Mouse (Mus musculus): ENCODE data around the gene Ptger4. TPM values are rescaled to one million over a fixed set of nuclear protein-coding genes. Genes with fewer than 3 reads are reported as not detected.

Ptger4 gene
- total and polyA plus RNA-seq, 2 experiments from 2014 or later = 1.3 to 2.7 TPM

DNA sequence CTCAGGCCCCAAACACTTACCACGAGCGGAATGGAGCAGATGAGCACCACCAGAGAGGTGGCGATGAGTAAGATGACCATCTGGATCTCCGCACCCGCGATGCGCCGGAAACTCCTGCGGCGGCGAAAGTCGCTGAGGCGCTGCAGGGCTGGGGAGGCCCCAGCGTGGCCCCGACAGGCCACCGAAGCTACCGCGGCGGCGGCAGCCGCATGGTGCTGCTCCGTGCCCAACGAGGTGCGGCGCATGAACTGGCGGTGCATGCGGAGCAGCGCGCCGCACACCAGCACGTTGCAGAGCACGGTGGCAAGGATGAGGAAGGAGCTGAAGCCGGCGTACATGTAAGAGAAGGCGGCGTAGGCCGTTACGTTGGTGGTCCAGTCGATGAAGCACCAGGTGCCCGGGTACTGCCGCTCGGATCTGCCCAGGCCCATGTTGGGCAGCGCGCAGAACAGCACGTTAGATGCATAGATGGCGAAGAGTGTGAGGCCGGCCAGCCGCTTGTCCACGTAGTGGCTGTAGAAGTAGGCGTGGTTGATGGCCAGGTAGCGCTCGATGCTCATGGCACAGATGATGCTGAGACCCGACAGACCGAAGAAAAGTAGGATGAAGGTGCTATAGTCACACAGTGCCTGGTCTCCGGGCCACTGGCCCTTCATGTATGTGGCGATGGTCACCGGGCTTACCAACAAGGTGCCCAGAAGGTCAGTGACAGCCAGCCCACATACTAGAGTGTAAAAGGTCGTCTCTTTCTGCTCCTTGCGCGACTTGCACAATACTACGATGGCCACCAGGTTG, 1.5 kb downstream of the Ptger4 start:
- Histone ChIP-seq H3K4me3 (ENCODE audit: low read depth, low read length) (peak overlapping the region; percentile 55), H3K27me3 (ENCODE audit: insufficient read depth, low read length) (peaks cover 32% of the 10 kb centered on the region), H3K27ac (ENCODE audit: low read depth, low read length) (no peak overlapping the region), H3K9ac (peak overlapping the region; percentile 51), H3K9me3 (ENCODE audit: low read length) (no peaks in the 10 kb centered on the region), H3K4me1 (ENCODE audit: insufficient read depth) (peaks cover 6% of the 10 kb centered on the region), H3K36me3 (ENCODE audit: insufficient read depth) (no peaks in the 10 kb centered on the region), H3K4me2 (ENCODE audit: low read depth) (peak overlapping the region; percentile 96)
- ATAC-seq (peak; percentile 50), DNase-seq (no peak)
- WGBS = 4% methylated on average over 61 of the region's 61 CpGs
- TF ChIP-seq CTCF (IDR thresholded peaks at IDR 0.05; ENCODE audit: low read depth) = no peak

DNA sequence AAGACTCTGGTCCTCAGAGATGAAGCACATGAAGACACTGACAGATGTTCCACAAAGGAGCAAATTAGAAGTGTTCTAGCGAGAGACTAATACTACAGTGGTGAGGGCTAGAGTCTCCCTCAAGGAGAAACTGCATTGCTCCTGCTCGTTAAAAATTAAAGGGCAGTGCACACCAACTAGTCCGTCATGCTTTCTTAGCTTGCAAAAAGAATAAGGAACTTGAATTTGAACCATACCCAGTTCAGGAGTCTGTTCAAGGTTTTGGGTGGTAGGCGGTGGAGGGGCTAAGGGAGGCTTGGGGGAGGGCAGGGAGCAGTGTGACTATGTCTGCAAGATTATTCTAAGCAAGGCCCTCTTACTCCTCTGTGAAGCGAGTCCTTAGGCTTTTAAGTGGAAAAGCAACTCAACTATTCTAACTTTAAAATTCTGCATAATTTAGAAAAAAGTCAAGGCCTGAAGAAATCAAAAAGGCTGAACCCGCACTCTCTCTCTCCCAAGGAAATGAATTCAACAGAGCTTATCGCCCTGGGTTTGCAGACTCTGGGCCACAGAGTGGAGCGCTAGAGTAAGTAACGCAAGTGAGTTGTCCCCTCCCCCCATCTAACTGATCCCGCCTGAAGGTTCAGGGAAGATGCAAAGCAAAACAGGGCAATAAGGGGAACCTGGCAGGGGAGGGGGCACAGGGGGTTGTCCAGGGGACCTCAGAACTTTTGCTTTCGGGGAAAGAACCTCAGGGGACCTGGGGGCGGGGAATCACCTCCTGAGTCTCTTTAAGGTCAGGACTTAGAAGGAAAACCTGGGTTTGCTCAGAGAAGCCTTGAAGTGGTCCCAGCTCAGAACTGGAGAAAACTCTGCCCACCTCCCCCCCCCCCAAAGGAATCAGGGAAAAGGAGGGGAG, 2.4 kb downstream of the Ptger4 start:
- Histone ChIP-seq H3K4me1 (ENCODE audit: insufficient read depth) (peaks cover 6% of the 10 kb centered on the region), H3K4me3 (ENCODE audit: low read depth, low read length) (peak overlapping the region; percentile 55), H3K27me3 (ENCODE audit: insufficient read depth, low read length) (peaks cover 32% of the 10 kb centered on the region), H3K9ac (peak overlapping the region; percentile 51), H3K9me3 (ENCODE audit: low read length) (no peaks in the 10 kb centered on the region), H3K27ac (ENCODE audit: low read depth, low read length) (no peak overlapping the region), H3K36me3 (ENCODE audit: insufficient read depth) (no peaks in the 10 kb centered on the region), H3K4me2 (ENCODE audit: low read depth) (peak overlapping the region; percentile 96)
- peak; percentile 57 for TF ChIP-seq CTCF (IDR thresholded peaks at IDR 0.05; ENCODE audit: low read depth)
- 22% methylated on average over 12 of the region's 12 CpGs for WGBS
- DNase-seq (peak; percentile 74), ATAC-seq (peak; percentile 49)

DNA sequence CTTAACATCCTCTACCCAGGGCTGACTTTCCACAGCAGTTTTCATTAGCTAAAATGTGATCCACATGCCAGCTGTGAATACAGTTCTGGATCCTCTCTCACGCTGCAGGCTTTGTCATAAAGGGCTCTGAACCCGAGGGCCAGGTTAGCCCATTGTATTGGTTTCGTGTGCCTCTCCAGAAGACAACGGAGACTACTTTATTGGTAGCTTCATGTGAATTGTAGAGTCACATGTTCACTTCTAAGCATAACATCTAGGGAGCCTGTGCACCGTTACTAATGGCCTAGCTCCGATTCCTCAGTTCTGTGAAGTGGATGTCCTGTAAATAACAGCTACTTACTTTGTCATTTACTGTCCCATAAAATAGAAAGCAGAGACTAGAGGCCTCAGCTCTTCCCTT, 3.6 kb downstream of the Ptger4 start:
- no peaks in the 10 kb centered on the region for H3K36me3 ChIP-seq (ENCODE audit: insufficient read depth)
- H3K9ac ChIP-seq = no peak overlapping the region
- TF ChIP-seq CTCF (IDR thresholded peaks at IDR 0.05; ENCODE audit: low read depth) = no peak
- no peaks in the 10 kb centered on the region for H3K9me3 ChIP-seq (ENCODE audit: low read length)
- no peak overlapping the region for H3K4me2 ChIP-seq (ENCODE audit: low read depth)
- DNase-seq (no peak), ATAC-seq (no peak)
- no peak overlapping the region for H3K27ac ChIP-seq (ENCODE audit: low read depth, low read length)
- no peak overlapping the region for H3K4me3 ChIP-seq (ENCODE audit: low read depth, low read length)
- H3K4me1 ChIP-seq (ENCODE audit: insufficient read depth) = peaks cover 6% of the 10 kb centered on the region
- peaks cover 29% of the 10 kb centered on the region for H3K27me3 ChIP-seq (ENCODE audit: insufficient read depth, low read length)
- 83% methylated on average over 6 of the region's 6 CpGs for WGBS

DNA sequence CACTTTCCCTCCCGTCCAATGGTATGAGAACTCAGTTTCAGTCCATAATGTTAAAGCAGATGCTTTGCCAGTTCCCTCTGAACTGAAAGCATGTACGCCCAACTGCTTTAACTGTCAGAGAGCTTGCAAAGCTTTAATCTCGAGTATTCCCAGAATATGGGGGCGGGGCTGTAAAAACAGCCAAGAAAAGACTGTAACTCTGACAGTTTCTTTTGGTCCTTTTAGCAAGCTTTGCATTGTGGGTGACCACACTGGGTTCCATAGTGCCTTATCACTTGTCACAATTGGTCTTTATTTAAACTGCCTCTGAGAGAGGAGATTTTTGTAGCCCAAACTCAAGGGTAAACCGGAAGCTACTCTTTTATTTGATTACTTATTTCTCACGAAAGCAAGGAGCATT, 4.1 kb downstream of the Ptger4 start:
- H3K4me2 ChIP-seq (ENCODE audit: low read depth) = no peak overlapping the region

DNA sequence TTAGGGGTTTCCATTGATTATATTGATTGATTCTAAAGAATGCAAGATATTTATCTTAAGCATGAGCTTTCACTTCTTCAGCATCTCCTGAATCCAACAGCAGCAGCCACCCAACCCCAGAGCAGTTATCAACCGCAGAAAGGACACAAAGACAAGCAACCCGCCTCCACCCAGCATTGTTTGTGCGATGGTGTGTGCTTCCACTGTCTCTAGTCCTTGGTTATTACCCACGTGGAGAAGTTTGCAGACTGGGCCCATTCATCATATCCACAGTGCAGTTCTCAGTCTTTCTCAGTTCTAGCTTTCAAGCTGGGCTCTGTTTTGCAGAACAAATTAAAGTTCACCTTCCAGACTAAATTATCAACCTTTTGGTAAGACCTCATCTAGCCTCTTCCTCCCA, 4.6 kb downstream of the Ptger4 start:
- Histone ChIP-seq H3K9me3 (ENCODE audit: low read length) (no peaks in the 10 kb centered on the region), H3K27me3 (ENCODE audit: insufficient read depth, low read length) (peaks cover 27% of the 10 kb centered on the region), H3K9ac (no peak overlapping the region), H3K4me2 (ENCODE audit: low read depth) (no peak overlapping the region), H3K36me3 (ENCODE audit: insufficient read depth) (no peaks in the 10 kb centered on the region), H3K4me3 (ENCODE audit: low read depth, low read length) (no peak overlapping the region), H3K4me1 (ENCODE audit: insufficient read depth) (peaks cover 6% of the 10 kb centered on the region), H3K27ac (ENCODE audit: low read depth, low read length) (no peak overlapping the region)
- no peak for DNase-seq
- TF ChIP-seq CTCF (IDR thresholded peaks at IDR 0.05; ENCODE audit: low read depth) = no peak
- WGBS = 71% methylated on average over 4 of the region's 4 CpGs
- ATAC-seq = no peak

More for the DNA sequence above, 4.1 kb downstream of the Ptger4 start:
- Histone ChIP-seq H3K36me3 (ENCODE audit: insufficient read depth) (no peaks in the 10 kb centered on the region), H3K27me3 (ENCODE audit: insufficient read depth, low read length) (peaks cover 29% of the 10 kb centered on the region), H3K4me1 (ENCODE audit: insufficient read depth) (peaks cover 6% of the 10 kb centered on the region), H3K9ac (no peak overlapping the region), H3K27ac (ENCODE audit: low read depth, low read length) (no peak overlapping the region), H3K4me3 (ENCODE audit: low read depth, low read length) (no peak overlapping the region), H3K9me3 (ENCODE audit: low read length) (no peaks in the 10 kb centered on the region)
- ATAC-seq (no peak), DNase-seq (no peak)
- 61% methylated on average over 6 of the region's 6 CpGs for WGBS
- no peak for TF ChIP-seq CTCF (IDR thresholded peaks at IDR 0.05; ENCODE audit: low read depth)

DNA sequence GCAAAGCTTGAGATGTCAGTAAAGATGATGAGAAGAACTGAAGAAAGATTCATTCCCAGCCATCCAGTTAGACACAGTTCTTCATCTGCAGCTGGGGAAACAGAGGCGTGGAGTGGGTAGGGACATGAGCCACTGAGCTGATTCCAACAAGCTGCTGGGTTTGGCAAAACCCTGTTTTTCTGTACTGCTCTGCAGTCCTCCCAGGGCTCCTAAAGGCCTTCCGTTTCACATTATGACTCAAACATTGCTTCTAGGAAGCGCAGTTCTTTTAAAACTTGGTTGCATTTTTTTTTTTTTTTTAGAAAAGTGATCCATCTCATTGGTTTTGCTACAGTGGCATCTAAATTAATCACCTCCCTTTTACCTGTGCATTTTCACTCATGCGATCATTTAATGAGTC, 5.4 kb downstream of the Ptger4 start:
- no peak for TF ChIP-seq CTCF (IDR thresholded peaks at IDR 0.05; ENCODE audit: low read depth)
- Histone ChIP-seq H3K4me3 (ENCODE audit: low read depth, low read length) (no peak overlapping the region), H3K4me2 (ENCODE audit: low read depth) (no peak overlapping the region)

DNA sequence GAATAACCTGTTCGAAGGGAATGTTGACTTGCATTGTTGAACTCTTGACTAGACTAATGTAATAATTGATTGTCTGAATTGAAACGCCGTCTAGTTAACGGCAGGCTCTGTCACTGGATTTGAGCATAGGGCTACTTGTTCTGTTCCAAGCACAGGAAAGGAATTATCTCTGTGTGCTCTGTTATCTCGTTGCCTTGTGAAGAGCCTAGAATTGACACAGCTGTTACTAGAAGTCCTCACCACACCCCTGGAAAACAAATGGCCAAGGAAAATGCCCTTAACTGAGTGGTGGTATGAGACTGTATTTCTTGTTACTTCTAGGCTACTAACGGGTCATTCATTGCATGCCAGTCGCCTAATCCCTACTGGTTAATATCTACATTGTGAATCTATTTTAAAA, 5.9 kb downstream of the Ptger4 start:
- no peak overlapping the region for H3K4me2 ChIP-seq (ENCODE audit: low read depth)
- H3K27ac ChIP-seq (ENCODE audit: low read depth, low read length) = no peak overlapping the region
- TF ChIP-seq CTCF (IDR thresholded peaks at IDR 0.05; ENCODE audit: low read depth) = no peak
- no peaks in the 10 kb centered on the region for H3K36me3 ChIP-seq (ENCODE audit: insufficient read depth)
- peaks cover 6% of the 10 kb centered on the region for H3K4me1 ChIP-seq (ENCODE audit: insufficient read depth)
- H3K4me3 ChIP-seq (ENCODE audit: low read depth, low read length) = no peak overlapping the region
- WGBS = 78% methylated on average over 7 of the region's 7 CpGs
- no peak overlapping the region for H3K9ac ChIP-seq
- no peaks in the 10 kb centered on the region for H3K9me3 ChIP-seq (ENCODE audit: low read length)
- DNase-seq (no peak), ATAC-seq (no peak)
- peaks cover 14% of the 10 kb centered on the region for H3K27me3 ChIP-seq (ENCODE audit: insufficient read depth, low read length)

More for the DNA sequence above, 5.4 kb downstream of the Ptger4 start:
- DNase-seq (no peak), ATAC-seq (no peak)
- Histone ChIP-seq H3K36me3 (ENCODE audit: insufficient read depth) (no peaks in the 10 kb centered on the region), H3K27me3 (ENCODE audit: insufficient read depth, low read length) (peaks cover 19% of the 10 kb centered on the region), H3K27ac (ENCODE audit: low read depth, low read length) (no peak overlapping the region), H3K9ac (no peak overlapping the region), H3K4me1 (ENCODE audit: insufficient read depth) (peaks cover 6% of the 10 kb centered on the region), H3K9me3 (ENCODE audit: low read length) (no peaks in the 10 kb centered on the region)
- 87% methylated on average over 4 of the region's 4 CpGs for WGBS

All from forebrain, postnatal 0 days (tissue).